Mouse (Mus musculus) frontal cortex, postnatal 14 days (tissue): ENCODE data around the gene Msh5.

ENCODE experiments used
- DNase-seq, 2 experiments: peaks; one replicate each; pipeline ENCODE4 v3.0.0; 2022; ENCODE audit warnings: low spot score in 2 of 2

Msh5 gene

DNA sequence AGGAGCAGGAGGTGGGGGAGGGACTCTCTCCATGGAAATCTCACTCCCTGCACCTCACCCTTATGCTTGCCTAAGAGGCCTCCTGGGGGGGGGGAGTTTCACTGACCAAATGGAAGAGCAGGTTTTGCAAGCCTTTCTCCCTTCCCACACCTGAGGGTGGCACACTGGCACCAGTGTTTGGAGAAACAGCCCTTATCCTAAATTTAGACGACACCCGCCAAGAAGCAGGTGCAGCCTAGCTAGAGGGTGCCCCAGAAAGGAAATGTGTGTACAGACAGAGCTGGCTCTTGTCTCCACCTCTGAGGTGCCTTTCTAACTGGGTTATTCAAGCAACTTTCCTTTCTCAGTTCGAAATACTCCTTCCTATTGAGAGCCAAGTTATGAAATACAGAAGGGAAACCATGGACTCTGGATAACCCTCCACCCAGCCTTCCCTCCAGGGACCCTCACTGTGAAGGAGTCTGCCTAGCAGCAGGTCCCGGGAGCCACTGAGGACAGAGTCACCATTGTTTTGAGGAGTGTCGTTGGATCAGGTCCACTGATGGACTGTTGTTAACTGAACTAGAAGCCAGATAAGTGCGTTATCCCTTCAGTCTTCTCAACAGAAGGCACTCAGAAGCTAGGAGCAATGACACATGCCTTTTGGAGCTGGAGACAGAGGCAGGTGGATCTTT is 24.1 kb upstream of the Msh5 start:
- DNase-seq, result no peak

DNA sequence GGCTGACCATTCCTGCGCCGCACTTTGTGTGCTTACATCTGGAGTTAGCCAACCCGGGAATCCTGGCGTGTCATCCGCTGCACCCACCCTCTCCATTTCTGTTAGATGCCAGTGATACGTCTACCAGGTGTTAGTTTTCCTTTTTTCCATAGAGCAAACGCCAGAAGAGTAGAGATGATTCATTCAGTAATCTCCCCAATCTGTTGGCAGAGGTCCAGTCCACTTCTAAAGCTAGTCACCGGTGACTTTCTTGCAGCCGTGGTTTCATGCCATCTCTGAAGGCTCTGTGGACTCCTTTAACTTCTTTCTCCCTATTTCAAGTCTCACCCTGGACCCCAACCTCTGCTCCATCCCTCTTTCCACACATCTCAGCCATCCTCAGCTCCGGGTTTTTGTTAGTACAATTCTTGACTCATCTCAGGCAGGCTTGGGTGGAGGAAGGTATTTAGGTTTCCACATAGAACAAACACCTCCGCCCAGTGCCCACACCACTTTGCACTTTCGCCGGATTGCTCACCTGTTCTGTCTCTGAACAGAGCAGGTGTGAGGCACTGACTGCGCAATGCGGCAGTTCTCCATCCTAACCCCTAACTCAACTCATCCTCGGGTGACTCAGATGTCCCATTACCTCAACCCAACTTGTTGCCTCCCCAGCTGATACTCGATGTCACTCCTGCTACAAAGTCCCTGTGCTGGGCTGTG is 21.8 kb upstream of the Msh5 start:
- DNase-seq, result no peak

DNA sequence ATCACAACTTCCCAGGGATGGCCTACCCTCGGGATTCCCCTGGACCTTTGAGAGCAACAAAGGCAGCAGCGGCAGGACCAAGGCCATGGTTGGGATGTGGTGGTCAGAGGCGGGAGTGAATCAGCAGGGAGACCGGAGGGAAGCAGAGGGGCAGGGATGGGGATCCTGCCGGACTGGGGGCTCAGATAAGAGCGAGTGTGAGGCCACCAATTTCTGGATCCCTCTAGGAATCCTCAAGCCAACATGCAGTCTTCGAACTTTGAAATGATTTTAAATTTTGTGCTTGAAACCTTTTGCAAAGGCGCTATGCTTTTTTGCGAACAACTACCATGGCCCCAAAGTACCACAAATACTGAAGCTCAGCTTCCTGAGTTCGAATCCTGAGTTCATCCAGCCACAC is 19.5 kb upstream of the Msh5 start, which contains the start of gene Mpig6b:
Mpig6b (minus strand) TSS at position 101 of the 400 bp plus-strand sequence.
- DNase-seq, result no peak

DNA sequence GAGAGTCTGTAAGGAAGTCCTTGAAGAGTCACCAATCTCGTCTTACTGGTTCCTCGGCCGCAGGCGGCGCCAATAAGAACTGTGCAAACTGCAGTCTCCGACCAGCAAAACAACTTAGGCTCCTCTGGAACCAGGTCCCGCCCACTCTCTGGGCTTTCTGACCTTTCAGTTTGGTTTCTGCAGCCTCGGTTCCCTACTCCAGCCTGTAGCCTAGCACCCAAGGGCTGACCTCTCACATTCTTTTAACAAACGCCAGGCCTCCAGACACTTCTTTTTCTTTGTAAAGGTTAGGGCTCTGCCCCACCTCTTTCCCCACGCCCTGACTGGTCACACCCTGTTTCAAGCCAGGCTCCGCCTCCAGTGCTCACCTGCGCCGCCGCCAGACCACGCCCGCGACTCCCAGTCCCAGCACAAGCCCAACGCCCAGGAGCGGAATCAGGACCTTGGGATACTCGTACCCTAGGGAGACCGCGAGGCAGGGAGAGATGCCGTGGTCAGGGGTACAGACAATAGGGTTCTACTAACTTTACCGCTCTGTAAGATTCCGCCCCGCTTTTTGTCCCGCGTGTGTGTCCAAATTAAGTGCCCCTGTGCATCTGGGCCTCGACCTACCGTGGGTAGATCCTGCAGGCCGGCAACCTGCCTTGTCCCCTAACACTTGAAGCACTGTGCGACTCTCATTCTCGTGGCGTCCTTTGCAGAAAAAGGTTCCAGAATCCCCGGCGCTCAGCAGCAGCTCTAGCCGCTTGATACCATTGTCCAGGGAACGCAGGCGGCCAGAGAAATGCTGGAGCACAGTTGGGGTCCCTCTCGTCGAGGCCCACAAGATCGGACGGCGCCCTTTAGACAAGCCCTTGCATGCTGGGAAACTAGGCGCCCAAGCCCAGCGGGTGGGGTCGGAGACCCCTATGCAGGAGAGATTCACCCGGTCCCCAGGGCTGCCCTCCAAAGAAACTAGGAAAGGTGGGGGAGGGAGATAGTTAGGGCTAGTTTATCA is 18.7 kb upstream of the Msh5 start, which contains the start of gene Ly6g6c:
Ly6g6c (plus strand) TSS at position 438 of the 997 bp plus-strand sequence.
- DNase-seq, result no peak

DNA sequence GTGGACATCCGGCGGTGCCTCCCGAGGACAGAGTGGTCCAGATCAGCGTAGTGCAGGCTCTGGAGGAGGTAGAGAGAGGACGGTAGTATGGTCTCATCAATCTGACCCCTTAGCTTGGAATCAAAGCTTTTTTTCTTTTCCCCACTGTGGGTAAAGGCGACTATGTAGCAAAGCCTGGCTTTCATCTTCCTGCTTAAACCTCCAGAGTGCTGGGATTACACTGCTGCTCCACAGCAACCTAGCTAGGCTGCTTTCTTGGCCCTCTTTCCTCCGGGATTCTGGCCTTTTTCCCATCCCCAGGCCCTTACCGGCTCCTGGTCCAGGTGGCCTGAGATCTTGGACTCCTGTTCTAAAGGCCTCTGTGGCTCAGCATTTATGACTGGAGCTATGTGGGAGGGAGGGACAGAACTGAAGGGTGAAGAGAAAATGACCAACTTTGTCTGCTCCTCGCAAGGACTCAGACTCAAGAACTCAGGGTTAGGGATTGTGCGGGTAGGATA is 17.9 kb upstream of the Msh5 start:
- no peak for DNase-seq

DNA sequence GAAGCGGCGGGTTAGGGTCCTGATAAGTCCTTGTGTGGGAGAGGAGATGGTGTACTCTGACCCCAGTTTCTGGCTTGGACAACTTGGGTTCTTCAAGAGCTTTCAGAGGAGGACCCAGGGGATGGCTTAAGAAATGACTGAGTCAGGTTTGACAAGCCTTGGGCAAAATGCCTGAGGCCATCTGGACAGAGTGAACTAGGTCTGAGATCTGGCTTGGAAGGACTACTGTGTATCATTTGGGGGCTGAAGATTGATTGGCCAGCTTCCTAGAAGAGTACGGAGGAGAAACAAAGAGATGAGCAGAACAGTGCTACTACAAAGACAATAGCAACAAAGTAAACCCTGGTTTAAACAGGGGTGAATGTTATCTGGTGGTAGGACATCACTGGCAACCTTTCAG is 16.9 kb upstream of the Msh5 start:
- no peak for DNase-seq

DNA sequence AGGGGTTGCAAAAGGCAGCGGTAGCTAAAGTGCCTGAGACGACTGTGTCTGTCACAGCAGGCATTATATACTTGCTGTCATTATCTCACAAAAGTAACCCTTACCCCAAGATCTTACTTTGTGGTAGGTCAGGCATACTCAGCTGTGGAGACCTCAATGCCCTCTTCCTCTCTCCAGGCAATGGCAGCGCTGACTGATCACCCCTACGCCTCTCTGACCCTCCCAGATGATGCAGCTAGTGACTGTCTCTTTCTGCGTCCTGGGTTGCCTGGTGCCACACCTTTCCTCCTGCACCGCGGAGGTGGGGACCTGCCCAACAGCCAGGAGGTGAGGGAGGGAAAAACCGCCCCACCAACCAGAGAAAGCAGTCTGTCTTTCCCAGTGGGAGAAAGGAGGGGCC is 14.8 kb upstream of the Msh5 start:
- DNase-seq, result no peak

DNA sequence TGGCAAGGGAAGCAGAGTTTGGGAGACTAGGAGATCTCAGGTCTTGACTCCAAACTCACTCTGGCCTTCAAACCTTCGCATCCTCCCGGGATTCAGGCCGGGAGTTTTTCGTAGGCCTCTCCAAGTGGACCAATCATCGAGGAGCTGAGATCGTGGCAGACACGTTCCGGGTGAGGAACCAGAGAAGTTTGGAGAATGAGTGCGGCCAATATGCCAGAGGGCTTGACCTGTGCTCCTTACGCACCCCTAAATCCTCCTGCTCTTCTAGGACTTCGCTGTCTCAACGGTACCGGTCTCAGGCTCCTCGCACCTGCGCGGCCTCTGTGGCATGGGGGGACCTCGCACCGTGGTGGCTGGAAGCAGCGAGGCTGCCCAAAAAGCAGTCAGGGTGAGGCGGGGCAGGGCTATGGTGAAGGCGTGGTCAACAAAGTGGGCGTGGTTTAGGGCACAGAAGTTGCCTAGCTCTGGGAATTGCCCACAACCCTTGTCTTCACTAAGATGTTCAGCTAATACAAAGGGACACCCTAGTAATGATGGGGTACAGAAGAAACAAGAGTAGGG is 14.3 kb upstream of the Msh5 start:
- DNase-seq, result no peak

DNA sequence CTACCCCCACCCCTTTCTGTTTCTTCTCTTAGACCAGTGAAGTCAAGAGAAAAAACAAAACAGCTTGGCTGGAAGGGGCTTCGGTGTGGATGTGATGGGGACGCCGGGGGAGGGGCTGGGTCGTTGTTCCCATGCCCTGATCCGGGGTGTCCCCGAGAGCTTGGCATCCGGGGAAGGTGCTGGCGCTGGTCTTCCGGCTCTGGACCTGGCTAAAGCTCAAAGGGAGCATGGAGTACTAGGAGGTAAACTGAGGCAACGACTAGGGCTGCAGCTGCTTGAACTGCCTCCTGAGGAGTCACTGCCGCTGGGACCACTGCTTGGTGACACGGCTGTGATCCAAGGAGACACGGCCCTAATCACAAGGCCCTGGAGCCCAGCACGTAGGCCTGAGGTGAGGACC is 13.5 kb upstream of the Msh5 start:
- no peak for DNase-seq

DNA sequence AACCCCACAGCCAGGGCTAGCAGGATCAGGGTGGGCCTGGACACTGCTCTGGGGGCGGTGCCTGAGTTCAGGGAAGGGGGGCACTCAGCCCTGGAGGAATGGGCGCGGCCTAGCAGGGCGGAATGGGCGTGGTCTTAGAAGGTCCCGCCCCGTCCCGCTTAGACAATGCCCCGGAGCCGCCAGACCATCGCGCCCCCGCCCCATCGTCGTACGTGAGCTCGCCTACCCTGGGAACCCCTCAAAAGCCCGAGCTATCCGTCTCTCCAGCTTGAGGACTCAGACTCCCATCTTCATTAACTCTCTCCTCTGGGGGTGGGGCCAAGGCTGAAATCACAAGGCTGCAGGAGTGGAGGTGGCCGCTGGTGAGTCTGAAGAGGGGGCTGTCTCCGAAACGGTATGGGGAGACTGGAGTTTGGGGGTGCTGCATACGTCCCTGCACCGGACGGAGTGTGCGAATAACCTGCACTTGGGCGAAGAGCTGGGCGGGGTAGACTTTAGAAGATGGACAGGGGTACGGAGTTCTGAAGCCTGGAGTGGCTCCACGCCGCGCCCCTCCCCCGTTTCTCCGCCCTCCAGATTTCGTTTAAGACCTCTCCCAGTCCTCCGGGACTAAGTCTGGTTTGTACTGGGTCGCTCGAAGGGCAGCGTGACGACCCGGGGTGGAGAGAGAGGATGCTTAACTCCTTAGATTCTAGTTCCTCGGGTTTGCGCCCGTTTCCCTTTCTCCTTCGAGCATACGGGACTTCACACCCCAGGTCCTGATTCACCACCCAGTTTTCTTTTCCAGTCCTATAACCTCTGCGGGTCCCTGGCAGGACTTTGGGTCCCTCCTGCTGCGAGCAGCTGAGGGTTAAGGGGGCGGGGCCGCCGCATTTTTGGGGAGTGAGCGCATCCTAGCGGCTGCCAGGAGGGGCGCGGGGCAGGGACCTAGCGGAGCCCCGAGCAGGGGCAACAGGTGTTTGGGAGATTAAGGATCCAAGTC is 12.7 kb upstream of the Msh5 start, which contains the start of gene Ddah2:
Ddah2 (plus strand) TSS at position 125 of the 982 bp plus-strand sequence.
- DNase-seq, result peak; percentile 72 to 73

DNA sequence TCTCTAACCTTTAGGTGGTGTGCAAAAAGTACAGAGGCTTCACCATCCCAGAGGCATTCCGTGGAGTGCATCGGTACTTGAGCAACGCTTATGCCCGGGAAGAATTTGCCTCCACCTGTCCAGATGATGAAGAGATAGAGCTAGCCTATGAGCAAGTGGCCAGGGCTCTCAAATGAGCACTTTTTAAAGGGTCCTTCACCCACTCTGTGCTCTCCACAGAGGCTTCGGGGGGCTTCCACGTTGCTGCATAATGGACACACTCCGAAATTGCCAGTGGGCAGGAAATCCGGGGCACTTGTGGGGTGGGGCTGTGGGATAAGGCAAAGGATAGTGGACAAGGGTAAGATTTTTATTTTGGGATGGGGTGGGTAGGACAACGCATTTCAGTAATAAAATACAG is 11.8 kb upstream of the Msh5 start:
- DNase-seq, result no peak

DNA sequence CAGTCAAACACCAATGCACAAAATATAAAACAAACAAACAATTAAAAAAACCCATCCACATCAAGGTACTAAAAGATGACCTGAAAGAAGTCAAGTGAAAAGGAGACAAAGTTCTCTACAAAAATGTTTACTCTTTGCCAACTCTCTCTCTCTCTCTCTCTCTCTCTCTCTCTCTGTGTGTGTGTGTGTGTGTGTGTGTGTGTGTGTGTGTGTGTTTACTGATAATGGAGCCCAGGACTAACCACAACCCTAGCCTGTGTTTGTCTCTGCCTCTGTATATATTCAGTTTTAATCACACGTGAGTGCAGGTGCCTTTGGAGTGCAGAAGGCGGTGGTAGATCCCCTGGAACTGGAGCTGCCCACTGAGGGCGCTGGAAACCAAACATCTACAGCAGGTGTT is 10.5 kb upstream of the Msh5 start:
- no peak for DNase-seq

DNA sequence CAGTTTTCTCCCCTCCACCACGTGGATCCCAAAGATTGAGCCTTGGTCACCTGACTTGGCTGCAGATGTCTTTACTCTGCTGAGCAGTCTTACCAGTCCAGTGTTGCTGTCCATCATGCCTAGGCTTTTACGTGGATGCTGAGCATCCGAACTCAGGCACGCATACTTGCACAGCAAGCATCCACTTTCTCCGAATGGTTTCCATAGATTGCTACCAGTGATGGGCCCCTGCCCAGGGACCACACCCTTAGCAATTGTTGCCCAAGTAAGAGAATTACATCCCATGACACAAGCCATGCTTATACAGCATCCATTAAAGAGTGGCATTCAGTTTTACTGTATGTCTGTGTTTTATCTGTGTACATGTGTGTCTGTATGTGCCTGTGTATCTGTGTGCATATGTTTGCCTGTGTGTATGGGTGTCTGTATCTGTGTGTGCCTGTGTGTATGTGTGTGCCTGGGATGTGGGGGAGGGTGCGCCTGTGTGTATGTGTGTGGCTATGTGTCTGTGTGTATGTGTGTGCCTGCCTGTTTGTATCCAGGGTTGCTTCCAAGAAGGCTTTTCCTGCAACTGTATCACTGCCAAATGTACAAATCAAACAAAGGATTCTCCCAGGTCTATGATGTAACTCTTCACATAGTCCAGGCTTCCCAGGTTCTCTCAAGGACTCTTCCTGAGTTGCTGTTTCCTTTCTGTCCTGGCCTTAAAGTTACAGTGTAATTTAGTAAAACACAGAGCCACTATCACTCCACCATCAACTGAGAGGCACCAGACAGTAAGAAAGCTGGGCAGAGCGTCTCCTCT is 9.3 kb upstream of the Msh5 start:
- no peak for DNase-seq

DNA sequence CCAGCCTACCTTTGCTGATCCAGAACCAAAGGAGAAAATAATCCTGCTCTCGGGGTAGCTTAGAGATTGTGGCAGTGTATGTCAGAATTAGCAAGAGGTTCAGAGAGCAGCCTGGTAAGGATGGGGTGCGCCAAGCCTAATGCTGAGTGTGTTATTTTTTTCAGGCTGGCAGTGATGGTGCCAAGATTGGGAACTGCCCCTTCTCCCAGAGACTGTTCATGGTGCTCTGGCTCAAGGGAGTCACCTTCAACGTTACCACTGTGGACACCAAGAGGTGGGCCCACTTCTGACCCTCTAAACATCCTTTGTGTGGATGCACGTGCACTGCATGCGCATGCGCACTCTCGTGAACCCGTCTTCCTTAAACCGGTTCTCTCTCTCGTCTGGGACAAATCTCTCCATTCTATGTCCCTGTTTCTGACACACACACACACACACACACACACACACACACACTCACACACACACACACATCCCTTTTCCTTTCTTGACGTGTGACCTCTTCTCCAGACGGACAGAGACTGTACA is 5.8 kb upstream of the Msh5 start:
- no peak for DNase-seq

DNA sequence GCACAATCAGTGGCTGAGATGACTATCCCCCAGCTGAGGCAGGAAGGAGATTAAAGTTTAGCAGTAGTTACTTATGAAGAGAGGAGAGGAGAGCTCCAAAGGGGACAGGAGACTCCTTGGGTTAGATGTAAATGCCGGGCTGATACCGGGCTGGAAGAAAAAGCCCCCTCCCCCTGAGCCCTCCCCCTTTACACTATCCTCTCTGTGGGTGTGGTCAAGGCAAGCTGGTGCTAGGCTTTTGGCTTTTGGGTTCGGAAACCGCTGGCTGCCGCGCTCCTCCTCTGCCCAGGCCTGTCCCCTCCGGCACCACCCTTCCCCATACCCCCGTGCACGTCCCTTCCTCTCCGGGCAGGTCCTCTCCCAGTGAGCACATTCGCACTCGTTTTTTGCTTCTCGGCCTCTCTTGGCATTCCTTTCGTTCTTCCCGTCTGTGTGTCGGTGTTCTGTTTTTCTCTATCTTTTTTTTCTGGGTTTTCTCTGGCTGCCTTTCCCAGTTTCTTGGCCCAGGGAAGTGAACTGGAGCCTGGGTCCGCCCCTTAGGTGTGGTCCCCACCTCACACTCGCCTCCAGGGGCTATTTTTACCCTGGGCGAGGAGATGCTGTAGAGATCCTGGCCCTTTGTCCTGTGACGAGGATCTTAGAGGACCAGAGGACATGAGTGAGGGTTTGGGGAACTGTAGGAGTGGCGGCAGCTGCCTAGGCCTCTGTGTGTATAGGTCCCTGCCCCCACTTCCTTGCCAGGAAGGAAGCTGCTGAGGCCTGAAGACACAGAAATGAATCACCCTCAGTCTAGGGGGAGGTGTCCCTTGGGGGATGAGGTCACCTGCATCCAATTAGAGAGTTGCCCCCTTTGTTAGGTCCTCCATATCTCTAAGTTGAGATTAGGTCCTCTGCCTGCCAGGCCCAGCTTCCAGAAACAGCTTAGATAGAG is 4.9 kb upstream of the Msh5 start:
- DNase-seq, result no peak

DNA sequence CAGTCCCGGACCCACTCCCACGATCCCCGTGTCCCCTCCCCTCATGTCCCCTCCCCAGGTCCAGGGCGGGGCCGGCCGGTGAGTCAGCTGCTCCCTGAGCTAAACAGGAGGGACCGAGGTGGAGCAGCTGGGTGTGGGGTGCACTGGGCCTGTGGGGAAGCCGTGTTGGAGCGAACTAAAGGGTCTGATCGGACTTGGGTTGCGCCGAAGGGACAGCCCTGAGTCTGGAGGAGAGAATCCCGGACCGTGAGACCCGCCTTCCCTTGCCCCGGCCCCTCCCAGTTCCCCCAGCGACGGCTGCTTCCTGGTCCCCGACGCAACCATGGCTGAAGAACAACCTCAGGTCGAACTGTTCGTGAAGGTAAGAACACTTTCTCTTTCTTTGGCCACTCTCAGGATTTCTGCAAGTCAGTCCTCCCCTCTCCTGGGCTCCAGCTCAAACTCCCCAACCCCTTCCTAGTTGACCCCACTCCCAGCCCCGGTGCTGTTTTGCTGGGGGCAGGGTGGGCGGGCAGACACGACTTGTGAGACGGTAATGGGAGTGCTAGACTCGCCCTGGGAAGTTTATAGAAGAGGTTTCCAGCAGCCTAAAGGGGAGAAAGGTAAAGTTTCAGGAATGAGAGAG is 3.7 kb upstream of the Msh5 start:
- no peak for DNase-seq

DNA sequence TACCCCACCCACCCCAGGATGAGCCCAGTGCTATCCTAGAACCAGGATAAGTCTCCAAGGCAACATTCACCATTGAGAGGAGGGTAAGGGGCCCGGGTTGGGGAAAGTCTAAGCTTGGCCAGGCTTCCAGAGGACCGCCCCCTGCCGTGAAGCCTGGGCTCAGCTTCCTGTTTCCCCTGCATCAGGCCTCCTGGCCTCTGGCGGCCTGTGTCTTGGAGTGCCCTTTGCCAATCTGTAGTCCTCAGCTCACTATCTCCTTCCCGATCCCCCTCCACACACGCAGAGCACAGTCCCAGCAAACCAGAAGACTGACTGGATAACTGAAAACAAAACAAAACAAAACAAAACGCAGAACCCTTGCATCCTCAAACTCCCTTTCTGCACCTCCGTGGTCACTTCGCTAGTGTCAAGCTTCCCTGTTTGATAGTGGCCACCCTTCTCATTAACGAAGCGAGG is 3.0 kb upstream of the Msh5 start, which contains the start of gene Clic1:
Clic1 (plus strand) TSS at position 406 of the 456 bp plus-strand sequence.
- no peak for DNase-seq
